Mouse (Mus musculus) kidney, postnatal 25 days (tissue): ENCODE data around the gene Gtf2h2.
"Not testable (repeated sequence)": the region's sequence is repeated elsewhere in the genome, so short reads cannot be mapped to it uniquely, and the experiment has no call there.

Source experiments
- DNase-seq, 2 experiments: peaks; one replicate each; pipeline ENCODE4 v3.0.0; 2021; ENCODE audit warnings: mixed read lengths in 2 of 2

Gtf2h2 gene

GRCm38 (mm10) chr13:100483610-100484009 lies 8.8 kb downstream of the Gtf2h2 start:
- DNase-seq, result no peak

GRCm38 (mm10) chr13:100463527-100464222 lies 28.7 kb downstream of the Gtf2h2 start:
- DNase-seq, result no peak

GRCm38 (mm10) chr13:100461336-100461735 lies 31.0 kb downstream of the Gtf2h2 start:
- DNase-seq, result no peak

GRCm38 (mm10) chr13:100452415-100453127 lies 39.8 kb downstream of the Gtf2h2 start, which contains the start of gene Naip1:
Gene Naip1 (minus strand): TSS chr13:100452869.
- DNase-seq, result not testable (repeated sequence)

- DNase-seq, result no peak
Observed at GRCm38 (mm10) chr13:100449495-100449894, 42.9 kb downstream of the Gtf2h2 start.

- no peak for DNase-seq
Observed at GRCm38 (mm10) chr13:100440116-100440515, 52.3 kb downstream of the Gtf2h2 start.

- DNase-seq, result no peak
Observed at GRCm38 (mm10) chr13:100438701-100439100, 53.7 kb downstream of the Gtf2h2 start.

GRCm38 (mm10) chr13:100437322-100437825 lies 55.0 kb downstream of the Gtf2h2 start:
- DNase-seq, result no peak

- DNase-seq, result not testable (repeated sequence)
Observed at GRCm38 (mm10) chr13:100436556-100437163, 55.7 kb downstream of the Gtf2h2 start.

- DNase-seq, result not testable (repeated sequence)
Observed at GRCm38 (mm10) chr13:100419958-100420357, 72.4 kb downstream of the Gtf2h2 start.

GRCm38 (mm10) chr13:100414428-100414827 lies 78.0 kb downstream of the Gtf2h2 start:
- no peak for DNase-seq
